Mouse (Mus musculus): ENCODE data around the gene Pcnx2.

GRCm38 (mm10) chr8:125824688-125825087 is 73.4 kb downstream of the Pcnx2 start:
- TF ChIP-seq CTCF (IDR thresholded peaks at IDR 0.05; ENCODE audit: borderline replicate concordance, insufficient read depth, low read depth, low read length), result no peak; the same call in 1 of the 2 replicates
- TF ChIP-seq POLR2A (IDR thresholded peaks at IDR 0.05; ENCODE audit: borderline replicate concordance, insufficient read depth, low read length), result no peak

All from cerebellum, adult 2 months (tissue).